Mouse (Mus musculus): ENCODE measurements around the gene Ncstn.

Gene Ncstn

DNA sequence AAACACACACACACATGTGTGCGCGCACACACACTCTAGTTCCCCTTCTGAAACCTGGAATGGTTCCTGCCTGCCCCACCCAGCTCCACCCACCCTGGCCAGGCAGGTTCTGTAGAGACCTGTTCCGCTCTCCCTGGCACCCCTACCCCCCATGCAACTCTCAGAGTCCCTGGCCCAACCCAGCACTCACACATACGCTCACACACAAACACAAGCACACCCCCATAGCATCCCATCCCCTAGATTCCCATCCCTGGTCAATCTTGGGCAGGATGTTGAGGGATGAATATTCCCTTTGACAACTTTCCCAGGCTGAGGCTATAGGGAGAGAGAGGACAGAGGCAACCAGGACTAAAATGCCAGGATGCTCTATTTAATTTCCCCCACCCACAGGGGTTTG is 63.3 kb downstream of the Ncstn start:
- Histone ChIP-seq H3K4me3 (replicated peaks; ENCODE audit: low read length) (no peak overlapping the region), H3K4me1 (replicated peaks; ENCODE audit: low read depth, low read length) (peaks cover 93% of the 10 kb centered on the region), H3K9me3 (ENCODE audit: low read length) (no peaks in the 10 kb centered on the region), H3K36me3 (ENCODE audit: insufficient read depth, low read length) (peaks cover 11% of the 10 kb centered on the region), H3K27me3 (ENCODE audit: insufficient read depth, low read length) (no peaks in the 10 kb centered on the region)
- TF ChIP-seq CTCF (conservative IDR thresholded peaks at IDR 0.05; ENCODE audit: low read length) (no peak), NANOG (IDR thresholded peaks at IDR 0.05; ENCODE audit: borderline replicate concordance, low read length) (no peak), POU5F1 (IDR thresholded peaks at IDR 0.05; ENCODE audit: borderline replicate concordance, low read length) (no peak)

DNA sequence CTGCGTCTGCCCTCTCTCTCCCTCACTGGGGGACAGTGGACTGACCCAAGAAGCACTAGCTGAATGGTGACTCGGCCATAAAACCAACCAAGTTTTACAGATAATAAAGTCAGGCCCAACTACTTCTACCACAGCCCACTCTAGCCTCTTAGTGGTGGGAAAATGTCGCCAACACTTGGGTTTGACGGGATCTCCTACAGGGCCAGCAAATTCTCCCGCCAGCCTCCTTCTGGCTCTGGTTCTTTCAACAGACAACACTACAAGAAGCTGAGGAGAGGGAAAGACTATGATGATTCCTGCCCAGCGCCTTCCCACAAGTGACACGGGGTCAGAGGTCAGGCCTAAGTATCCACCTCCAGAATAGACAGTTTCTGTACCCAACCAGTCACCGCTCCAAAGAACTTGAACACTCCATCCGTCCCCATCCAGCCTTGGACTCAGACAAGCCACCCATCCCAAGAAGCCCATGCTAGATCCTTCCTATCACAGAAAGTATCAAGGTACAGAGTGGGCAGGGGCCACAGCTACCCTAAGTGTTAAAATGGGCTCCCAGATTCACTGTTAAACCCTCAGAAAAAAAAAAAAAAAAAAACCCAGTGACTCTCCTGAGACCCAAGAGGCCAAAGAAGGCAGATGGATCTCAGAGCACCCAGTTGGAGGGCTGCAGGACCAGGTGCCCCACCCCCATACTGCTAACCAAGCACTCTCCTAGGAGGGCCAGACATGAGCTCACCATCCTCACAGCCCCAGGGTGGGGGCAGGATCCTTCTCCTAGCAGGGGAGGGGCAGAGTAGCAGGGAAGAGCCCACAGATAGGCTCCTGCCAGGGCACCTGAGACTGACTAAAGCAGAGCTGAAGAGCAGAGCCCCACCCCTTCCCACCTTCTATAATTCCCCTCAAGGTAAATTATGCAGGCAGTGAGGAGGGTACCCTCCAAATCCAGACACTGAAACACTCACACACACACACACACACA is 64.0 kb downstream of the Ncstn start:
- H3K36me3 ChIP-seq (ENCODE audit: insufficient read depth, low read length), result peaks cover 11% of the 10 kb centered on the region
- peaks cover 93% of the 10 kb centered on the region for H3K4me1 ChIP-seq (replicated peaks; ENCODE audit: low read depth, low read length)
- 0 out of 2 replicates have a peak, but pooled peaks cover 6% of the 10 kb centered on the region for H3K27me3 ChIP-seq (ENCODE audit: insufficient read depth, low read length)
- no peaks in the 10 kb centered on the region for H3K9me3 ChIP-seq (ENCODE audit: low read length)
- no peak overlapping the region for H3K4me3 ChIP-seq (replicated peaks; ENCODE audit: low read length)
- TF ChIP-seq POU5F1 (IDR thresholded peaks at IDR 0.05; ENCODE audit: borderline replicate concordance, low read length), result no peak
- TF ChIP-seq CTCF (conservative IDR thresholded peaks at IDR 0.05; ENCODE audit: low read length), result no peak
- no peak for TF ChIP-seq NANOG (IDR thresholded peaks at IDR 0.05; ENCODE audit: borderline replicate concordance, low read length)

DNA sequence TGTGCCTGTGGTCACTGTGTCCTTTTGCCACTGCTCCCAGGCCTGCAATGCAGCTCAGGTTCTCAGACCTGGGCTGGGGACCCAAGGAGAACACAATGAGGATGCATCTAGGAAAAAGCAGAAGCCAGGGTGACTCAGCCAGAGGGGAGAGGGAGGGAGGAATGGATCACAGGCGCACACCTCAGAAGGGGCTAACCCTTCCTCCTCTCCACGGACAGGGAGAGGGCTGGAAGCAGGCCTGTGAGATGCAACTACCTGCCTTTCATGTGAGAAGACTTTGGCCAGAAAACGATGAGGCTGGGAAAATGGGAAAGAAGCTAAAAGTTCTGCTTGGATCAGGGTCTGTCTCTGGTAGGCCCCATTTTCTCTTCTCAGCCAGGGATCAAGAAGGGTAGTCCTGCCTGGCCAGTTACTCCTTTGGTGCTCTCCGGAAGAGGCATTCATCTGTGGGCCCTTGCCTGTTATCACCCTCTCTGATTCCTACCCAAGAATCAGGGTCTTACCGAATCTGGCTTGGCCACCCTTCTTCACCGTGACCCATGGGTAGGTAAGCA is 65.0 kb downstream of the Ncstn start:
- Histone ChIP-seq H3K4me3 (replicated peaks; ENCODE audit: low read length) (no peak overlapping the region), H3K9me3 (ENCODE audit: low read length) (no peaks in the 10 kb centered on the region), H3K27me3 (ENCODE audit: insufficient read depth, low read length) (peaks cover 14% of the 10 kb centered on the region), H3K4me1 (replicated peaks; ENCODE audit: low read depth, low read length) (peaks cover 94% of the 10 kb centered on the region), H3K36me3 (ENCODE audit: insufficient read depth, low read length) (peaks cover 18% of the 10 kb centered on the region)
- no peak for TF ChIP-seq POU5F1 (IDR thresholded peaks at IDR 0.05; ENCODE audit: borderline replicate concordance, low read length)
- no peak for TF ChIP-seq CTCF (conservative IDR thresholded peaks at IDR 0.05; ENCODE audit: low read length)
- TF ChIP-seq NANOG (IDR thresholded peaks at IDR 0.05; ENCODE audit: borderline replicate concordance, low read length), result no peak

DNA sequence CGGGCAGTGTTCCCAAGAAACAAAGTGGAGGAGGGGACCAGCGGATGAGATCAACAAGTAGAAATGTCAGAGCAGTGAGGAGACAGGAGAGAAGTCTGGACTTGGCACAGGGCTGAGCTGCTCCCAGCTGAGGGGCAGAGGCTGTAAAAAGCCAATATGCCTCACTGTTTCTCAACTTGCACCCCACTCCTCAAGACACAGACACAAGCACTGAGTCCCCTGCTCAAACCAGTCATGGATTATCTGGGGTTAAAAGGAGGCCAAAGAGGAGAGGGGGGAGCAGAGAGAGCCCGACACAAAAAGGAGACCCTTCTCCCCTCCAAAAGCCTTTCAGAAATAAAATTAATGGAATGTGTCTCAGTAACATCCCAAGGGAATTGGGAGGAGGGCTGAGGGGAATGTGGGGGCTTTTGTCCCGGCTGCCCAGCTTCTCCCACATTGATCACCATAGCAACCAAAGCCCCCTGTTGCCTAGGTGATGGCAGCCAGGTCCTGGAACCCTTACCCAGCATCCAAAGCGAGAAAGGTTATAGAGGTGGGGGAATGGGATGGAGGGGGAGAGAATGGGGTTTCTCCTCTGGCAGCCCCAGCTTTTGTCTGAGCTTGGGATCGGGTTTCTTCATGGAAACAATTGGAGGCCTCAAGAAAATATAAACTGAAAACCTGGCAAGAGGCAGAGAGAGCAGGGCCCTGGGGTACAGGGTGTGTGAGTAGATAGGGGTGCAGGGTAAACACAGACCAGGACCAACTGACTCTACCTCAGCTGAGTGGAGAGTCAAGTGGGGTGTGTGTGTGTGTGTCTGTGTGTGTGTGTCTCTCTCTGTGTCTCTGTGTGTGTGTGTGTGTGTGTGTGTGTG is 65.7 kb downstream of the Ncstn start:
- Histone ChIP-seq H3K4me1 (replicated peaks; ENCODE audit: low read depth, low read length) (peaks cover 91% of the 10 kb centered on the region), H3K36me3 (ENCODE audit: insufficient read depth, low read length) (peaks cover 18% of the 10 kb centered on the region), H3K9me3 (ENCODE audit: low read length) (no peaks in the 10 kb centered on the region), H3K4me3 (replicated peaks; ENCODE audit: low read length) (no peak overlapping the region), H3K27me3 (ENCODE audit: insufficient read depth, low read length) (peaks cover 14% of the 10 kb centered on the region)
- TF ChIP-seq CTCF (conservative IDR thresholded peaks at IDR 0.05; ENCODE audit: low read length) (no peak), POU5F1 (IDR thresholded peaks at IDR 0.05; ENCODE audit: borderline replicate concordance, low read length) (no peak), NANOG (IDR thresholded peaks at IDR 0.05; ENCODE audit: borderline replicate concordance, low read length) (no peak)

DNA sequence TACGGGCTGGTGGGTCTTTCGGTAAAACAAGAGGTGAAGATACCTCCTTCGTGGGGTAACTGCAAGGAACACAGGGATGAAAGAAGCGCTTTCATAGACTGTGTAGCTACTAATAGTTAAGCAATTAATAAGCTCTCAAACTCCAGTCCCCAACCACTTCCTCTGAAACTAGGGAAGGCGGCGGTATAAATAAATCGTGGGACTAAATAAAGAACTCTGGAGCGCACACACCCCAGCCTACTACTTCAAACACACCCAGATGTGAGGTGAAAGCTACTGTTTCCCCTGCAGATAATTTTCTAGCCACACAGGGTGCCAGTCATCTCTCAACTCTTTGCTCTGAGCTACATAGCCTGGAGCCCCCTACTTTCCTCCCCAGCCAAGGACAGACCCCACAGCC is 66.6 kb downstream of the Ncstn start:
- no peak for TF ChIP-seq CTCF (conservative IDR thresholded peaks at IDR 0.05; ENCODE audit: low read length)
- TF ChIP-seq POU5F1 (IDR thresholded peaks at IDR 0.05; ENCODE audit: borderline replicate concordance, low read length), result no peak
- no peak for TF ChIP-seq NANOG (IDR thresholded peaks at IDR 0.05; ENCODE audit: borderline replicate concordance, low read length)
- H3K4me1 ChIP-seq (replicated peaks; ENCODE audit: low read depth, low read length), result peaks cover 88% of the 10 kb centered on the region
- peaks cover 14% of the 10 kb centered on the region for H3K27me3 ChIP-seq (ENCODE audit: insufficient read depth, low read length)
- peaks cover 27% of the 10 kb centered on the region for H3K36me3 ChIP-seq (ENCODE audit: insufficient read depth, low read length)
- H3K9me3 ChIP-seq (ENCODE audit: low read length), result no peaks in the 10 kb centered on the region
- H3K4me3 ChIP-seq (replicated peaks; ENCODE audit: low read length), result no peak overlapping the region
